Mouse (Mus musculus): ENCODE measurements at regions not wholly inside any gene's neighbourhood (a gene's known extent, or its start where the extent isn't known, plus 50 kb on each side); places are given as distances from the start of the nearest gene placed in this dataset.

DNA sequence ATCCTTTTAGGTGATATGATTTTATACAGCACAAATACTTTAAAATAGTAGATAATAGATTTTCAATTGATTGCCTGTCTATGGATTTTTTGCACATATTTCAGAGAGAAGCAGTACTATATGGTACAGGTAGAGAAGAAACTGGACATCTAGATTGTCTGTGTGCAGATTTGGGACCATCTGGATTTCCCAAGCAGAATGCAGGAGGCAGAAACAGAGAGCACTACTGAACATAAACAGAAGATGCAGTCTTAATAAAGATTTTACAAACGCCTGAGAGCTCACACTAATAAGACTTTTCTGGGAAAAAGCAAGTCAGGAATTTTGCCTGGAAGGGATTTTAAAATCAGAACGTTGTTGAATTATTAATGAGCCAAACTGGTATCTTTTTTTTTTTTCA, 432.9 kb downstream of the Col11a1 start:
- no peak for DNase-seq (ENCODE audit: extremely low spot score in 1 of 2, low spot score in 1 of 2)

DNA sequence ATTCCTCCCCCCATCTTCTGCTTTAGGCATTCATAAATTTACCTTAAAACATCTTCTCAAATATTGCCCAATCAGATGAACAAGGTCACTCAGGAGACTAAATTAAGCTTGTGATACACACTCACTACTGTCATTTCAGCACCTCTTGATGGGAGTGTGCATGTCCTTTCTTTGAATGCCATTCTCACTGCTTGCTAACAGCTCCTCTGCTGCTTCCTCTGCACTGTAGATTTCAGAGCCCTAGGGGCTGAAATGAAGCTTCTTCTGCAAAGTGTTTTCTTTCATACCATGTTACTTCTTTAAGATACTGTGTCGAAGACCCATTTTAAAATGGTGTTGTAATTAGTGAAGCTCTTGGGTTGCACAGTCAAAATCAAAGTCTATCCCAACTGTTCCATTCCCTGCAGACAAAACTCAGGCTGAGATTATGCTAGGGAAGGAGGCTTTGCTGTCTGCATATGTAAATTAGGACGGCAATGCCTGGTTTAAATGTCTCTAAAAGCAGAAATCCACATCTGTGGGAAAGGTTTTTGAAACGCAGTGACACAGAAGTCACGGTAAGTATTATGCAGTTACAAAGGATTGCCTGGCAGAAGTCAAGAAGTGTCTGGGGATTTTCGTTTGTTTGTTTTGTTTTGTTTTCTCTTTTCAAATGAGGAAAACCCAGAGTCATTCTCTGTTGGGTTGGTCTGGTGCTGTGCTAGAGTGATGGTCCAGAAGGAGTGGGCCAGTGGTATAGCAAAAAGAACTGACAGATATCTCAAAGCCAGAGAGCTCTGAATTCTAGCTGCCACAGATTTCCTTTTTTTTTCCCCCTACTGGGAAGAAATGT, 433.6 kb downstream of the Col11a1 start:
- peak in 1 of 2 experiments; percentile 1 for DNase-seq (ENCODE audit: extremely low spot score in 1 of 2, low spot score in 1 of 2)

DNA sequence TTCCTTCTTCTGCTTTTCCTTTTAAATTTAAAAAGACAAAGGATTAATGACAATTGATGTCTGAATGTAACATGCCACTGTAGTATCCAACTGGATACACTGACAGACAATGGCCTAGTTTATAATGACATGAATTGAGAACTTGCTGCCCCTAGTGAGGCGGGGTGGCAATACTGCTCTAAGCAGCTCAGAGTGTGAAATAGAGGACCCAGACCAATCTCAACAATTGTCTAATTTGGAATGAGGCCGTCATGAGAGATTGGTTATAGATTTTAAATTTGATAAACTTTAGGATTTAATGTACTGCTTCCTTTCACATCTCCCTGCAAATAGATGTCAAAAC, 434.2 kb downstream of the Col11a1 start:
- DNase-seq (ENCODE audit: extremely low spot score in 1 of 2, low spot score in 1 of 2) = no peak

DNA sequence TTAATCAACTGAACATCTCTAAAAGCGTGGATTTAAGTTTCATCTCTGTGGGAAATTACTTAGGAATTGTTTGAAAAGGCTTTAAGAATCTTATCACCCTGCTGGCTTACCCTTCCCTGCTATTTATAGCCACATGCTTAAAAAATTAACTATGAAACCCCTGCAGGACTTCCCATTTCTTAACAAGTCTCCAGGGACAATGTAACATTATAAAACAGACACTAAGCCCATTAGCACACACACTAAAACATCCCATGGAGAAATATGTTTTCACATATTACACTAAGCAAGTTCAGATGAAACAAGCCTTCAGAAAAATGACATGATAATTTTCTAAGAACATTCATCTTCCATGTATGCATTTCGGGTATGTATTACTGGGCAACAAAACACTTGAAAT, 420.0 kb upstream of the Olfm3 start:
- DNase-seq (ENCODE audit: extremely low spot score in 1 of 2, low spot score in 1 of 2) = no peak

GRCm38 (mm10) chr3:114507690-114508332, 396.1 kb upstream of the Olfm3 start:
- DNase-seq (ENCODE audit: extremely low spot score in 1 of 2, low spot score in 1 of 2) = peak in 1 of 2 experiments; percentile 7

- DNase-seq (ENCODE audit: extremely low spot score in 1 of 2, low spot score in 1 of 2) = no peak
Measured at GRCm38 (mm10) chr3:114515233-114515632, 388.6 kb upstream of the Olfm3 start.

- DNase-seq (ENCODE audit: extremely low spot score in 1 of 2, low spot score in 1 of 2) = peak in 1 of 2 experiments; percentile 11
Measured at GRCm38 (mm10) chr3:114544353-114544752, 359.5 kb upstream of the Olfm3 start.

- DNase-seq (ENCODE audit: extremely low spot score in 1 of 2, low spot score in 1 of 2) = peak in 1 of 2 experiments; percentile 3
Measured at GRCm38 (mm10) chr3:114547218-114547617, 356.7 kb upstream of the Olfm3 start.

- DNase-seq (ENCODE audit: extremely low spot score in 1 of 2, low spot score in 1 of 2) = no peak
Measured at GRCm38 (mm10) chr3:114570978-114571377, 332.9 kb upstream of the Olfm3 start.
